Mouse (Mus musculus) testis, adult 2 months (tissue): ENCODE data around the gene Mptx1.
"Not testable (repeated sequence)": the region's sequence is repeated elsewhere in the genome, so short reads cannot be mapped to it uniquely, and the experiment has no call there.

Experiments
- CTCF ChIP-seq: fragments of 200-500 bp; IDR thresholded peaks from 2 replicates; pipeline ENCODE4 v1.5.1; 2012; ENCODE audit warnings: low read depth, mild to moderate bottlenecking, inconsistent platforms, low read length, moderate library complexity; ENCODE audit not compliant: control insufficient read depth, insufficient read depth, insufficient replicate concordance
- POLR2A ChIP-seq: fragments of 200-500 bp; IDR thresholded peaks from 2 replicates; pipeline ENCODE4 v1.6.1; 2012; ENCODE audit warnings: low read depth, mild to moderate bottlenecking, inconsistent platforms, low read length, moderate library complexity; ENCODE audit not compliant: control insufficient read depth

GRCm38 (mm10) chr1:174353636-174354035 lies 23.3 kb downstream of the Mptx1 start:
- TF ChIP-seq POLR2A, CTCF: not testable (repeated sequence)
